Mouse (Mus musculus): ENCODE measurements at regions not wholly inside any gene's neighbourhood (a gene's known extent, or its start where the extent isn't known, plus 50 kb on each side); places are given as distances from the start of the nearest gene placed in this dataset.

- peak; percentile 40 to 45 for DNase-seq
Observed at GRCm38 (mm10) chr19:53442756-53443654, 52.6 kb upstream of the Smndc1 start.

DNA sequence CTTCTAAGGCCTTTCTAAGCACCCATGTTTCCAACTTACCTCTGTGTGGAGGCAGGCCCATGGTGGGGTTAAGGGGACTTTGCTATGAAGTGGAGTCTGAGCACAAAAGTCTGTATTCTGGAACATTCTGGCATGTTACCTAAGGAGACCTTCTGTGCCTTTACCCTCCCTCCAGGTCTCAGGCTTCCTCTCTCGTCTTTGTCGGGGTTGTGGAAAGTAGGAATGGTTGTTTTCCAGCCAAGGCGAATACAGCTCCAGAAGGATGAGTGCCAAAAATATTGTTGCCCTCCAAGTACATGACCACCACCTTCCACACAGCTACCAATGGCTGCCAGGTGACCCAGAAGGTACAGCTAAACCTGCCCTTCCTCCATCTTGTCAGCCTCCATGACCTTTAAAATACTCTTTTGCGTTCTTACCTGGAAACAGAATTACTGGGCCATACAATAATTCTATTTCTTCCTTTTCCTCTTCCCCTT, 51.8 kb upstream of the Smndc1 start:
- DNase-seq: no peak

DNA sequence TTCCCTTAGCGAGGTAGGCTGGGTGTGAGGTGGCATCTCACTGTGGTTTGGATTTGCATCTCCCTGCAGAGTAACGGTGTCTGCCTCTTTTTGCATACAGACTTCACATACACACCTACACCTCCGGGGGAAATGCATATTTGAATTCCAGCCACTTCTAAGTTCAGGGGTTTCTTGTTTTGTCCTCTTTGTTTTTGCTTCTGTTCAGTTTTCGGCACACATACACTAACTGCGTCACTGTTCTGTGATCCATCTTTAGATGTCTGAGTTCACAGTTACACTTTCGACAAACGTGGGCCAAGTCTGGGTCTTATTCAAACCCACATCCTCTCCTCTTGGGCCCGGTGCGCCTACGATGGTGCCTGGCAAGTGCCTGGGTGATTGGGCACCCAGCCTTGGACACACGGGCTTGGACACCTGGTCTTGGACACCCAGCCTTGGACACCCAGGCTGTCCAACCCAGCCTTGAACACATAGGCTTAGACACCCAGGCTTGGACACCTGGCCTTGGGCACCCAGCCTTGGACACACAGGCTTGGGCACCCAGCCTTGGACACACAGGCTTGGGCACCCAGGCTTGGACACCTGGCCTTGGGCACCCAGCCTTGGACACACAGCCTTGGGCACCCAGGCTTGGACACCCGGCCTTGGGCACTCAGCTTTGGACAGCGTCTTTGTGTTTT, 51.2 kb upstream of the Smndc1 start:
- peak; percentile 60 to 63 for DNase-seq

DNA sequence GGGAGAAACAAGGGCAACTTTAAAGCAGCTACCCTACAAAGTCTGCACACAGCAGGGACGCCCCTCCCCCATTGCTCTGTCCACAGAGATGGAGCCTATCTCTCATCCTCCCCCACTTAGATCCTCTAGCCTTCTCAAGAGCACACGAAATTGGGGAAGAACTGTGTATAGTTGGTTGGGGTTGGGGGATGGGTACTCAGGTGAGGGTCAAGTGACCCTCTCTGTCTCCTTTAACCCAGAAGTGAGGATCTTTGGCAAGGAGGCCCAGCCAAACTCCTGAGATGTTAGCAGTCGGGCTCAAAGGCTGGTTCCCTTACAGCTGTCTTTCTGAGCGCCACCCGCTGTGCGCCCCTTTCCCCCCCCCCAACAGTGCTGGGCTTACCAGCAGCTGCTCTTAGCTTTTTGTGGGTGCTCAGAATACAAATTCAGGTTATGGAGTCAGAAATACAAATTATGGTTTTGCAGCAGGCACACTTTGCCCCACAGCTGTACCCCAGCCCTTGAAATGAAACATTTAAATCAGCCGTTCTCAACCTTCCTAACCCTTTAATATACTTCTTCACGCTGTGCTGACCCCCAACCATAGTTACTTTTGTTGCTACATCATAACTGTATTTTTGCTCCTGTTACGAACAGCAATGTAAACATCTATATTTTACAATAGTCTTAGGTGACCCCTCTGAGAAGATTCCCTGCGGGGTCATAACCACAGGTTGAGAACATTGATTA, 50.1 kb upstream of the Smndc1 start:
- DNase-seq: peak in 1 of 2 experiments; percentile 40
